Mouse (Mus musculus): ENCODE results near the gene Gm28230. TPM values are rescaled to one million over a fixed set of nuclear protein-coding genes. Genes with fewer than 3 reads are reported as not detected.

Gene Gm28230
- polyA plus RNA-seq, 1 experiment from 2014 or later, result not detected

DNA sequence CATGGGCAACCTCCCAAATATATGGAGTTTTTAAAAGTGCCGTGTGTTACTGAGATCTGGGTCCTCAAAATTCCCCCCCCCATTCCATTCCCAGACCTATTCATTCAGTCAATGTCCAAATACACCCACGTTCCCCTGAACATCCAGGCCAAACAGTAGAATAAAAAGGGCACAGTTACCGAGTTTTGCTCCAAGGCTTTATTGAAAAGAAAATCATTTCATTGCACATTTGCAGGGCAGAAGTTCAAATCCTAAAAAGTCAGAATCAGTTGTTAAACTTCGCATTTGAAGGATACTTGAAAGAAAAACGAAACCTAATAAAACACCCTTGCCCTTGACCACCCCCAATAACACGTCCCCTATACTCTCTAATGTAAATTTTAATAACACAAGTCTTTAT, 23.7 kb upstream of the Gm28230 start:
- no peak for ATAC-seq
- H3K4me1 ChIP-seq (ENCODE audit: control insufficient read depth, insufficient read depth, low read length), result peaks cover 11% of the 10 kb centered on the region
- no peaks in the 10 kb centered on the region for H3K36me3 ChIP-seq (ENCODE audit: control insufficient read depth, insufficient read depth, low read length)
- H3K4me3 ChIP-seq (ENCODE audit: low read length), result no peak overlapping the region
- H3K9me3 ChIP-seq (ENCODE audit: control insufficient read depth, low read length), result no peaks in the 10 kb centered on the region
- H3K9ac ChIP-seq (ENCODE audit: low read depth, low read length), result no peak overlapping the region
- 36% methylated on average over 6 of the region's 6 CpGs for WGBS
- peaks cover 82% of the 10 kb centered on the region for H3K27me3 ChIP-seq (replicated peaks; ENCODE audit: control insufficient read depth, insufficient read depth, low read length)
- H3K4me2 ChIP-seq (ENCODE audit: low read depth, low read length), result no peak overlapping the region
- no peak overlapping the region for H3K27ac ChIP-seq (ENCODE audit: low read length)

DNA sequence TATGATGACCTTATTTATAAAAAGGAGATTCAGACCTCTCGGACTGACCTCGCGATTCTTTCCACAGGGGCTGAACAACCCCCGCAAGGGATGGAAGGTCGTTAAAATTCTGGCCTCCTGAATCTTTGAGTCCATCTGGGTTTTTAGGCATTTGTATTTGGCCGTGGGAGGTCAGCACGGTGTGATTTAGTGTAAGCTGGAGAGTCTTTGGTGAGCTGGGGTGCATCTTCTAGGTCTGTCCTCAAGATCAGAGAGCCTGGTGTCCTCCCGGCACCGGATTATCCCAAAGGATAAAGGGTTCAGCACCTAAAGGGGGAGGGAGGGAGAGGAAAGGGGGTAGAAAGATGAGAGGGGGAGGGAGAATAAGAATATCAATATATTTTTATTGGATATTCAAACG, 23.2 kb upstream of the Gm28230 start:
- no peak overlapping the region for H3K9ac ChIP-seq (ENCODE audit: low read depth, low read length)
- no peaks in the 10 kb centered on the region for H3K9me3 ChIP-seq (ENCODE audit: control insufficient read depth, low read length)
- 24% methylated on average over 10 of the region's 10 CpGs for WGBS
- peaks cover 78% of the 10 kb centered on the region for H3K27me3 ChIP-seq (replicated peaks; ENCODE audit: control insufficient read depth, insufficient read depth, low read length)
- peak overlapping the region; percentile 75; the same call in 1 of the 2 replicates for H3K4me2 ChIP-seq (ENCODE audit: low read depth, low read length)
- no peak overlapping the region for H3K27ac ChIP-seq (ENCODE audit: low read length)
- H3K4me3 ChIP-seq (ENCODE audit: low read length), result no peak overlapping the region
- H3K4me1 ChIP-seq (ENCODE audit: control insufficient read depth, insufficient read depth, low read length), result peaks cover 9% of the 10 kb centered on the region
- H3K36me3 ChIP-seq (ENCODE audit: control insufficient read depth, insufficient read depth, low read length), result no peaks in the 10 kb centered on the region
- no peak for ATAC-seq

DNA sequence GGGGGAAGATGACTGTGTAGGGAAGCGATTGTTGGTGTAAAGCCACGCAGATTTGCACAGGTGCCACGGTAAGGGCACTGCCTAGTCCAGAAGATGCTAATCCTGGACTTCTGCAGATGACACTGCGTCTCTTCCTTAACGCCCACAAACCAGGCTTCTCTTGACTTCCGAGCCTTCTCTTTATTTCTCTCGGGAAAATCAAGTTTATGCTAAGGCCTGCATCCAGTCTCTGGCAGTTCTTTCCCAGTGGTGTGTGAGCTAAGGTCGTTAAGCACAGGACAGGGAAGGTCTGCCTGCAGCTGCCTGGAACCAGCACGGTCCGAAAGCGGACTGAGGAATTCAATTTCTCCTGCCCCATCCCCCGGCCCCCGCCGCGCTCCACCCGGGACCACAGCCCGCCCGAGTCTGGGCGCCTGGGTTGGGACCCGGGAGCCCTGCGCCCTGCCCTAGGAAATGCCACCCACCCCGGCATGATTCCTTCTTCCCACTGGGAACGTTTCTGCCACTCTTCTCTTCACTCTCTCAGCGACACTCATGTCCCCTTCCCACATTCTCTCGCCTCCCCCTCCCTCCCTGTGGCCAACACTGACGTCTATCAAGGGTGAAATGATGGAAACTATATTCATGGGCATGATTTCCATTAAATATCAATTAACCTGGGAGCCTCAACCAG, 22.7 kb upstream of the Gm28230 start:
- peaks cover 8% of the 10 kb centered on the region for H3K4me1 ChIP-seq (ENCODE audit: control insufficient read depth, insufficient read depth, low read length)
- H3K27me3 ChIP-seq (replicated peaks; ENCODE audit: control insufficient read depth, insufficient read depth, low read length), result peaks cover 78% of the 10 kb centered on the region
- 13% methylated on average over 26 of the region's 26 CpGs for WGBS
- no peaks in the 10 kb centered on the region for H3K36me3 ChIP-seq (ENCODE audit: control insufficient read depth, insufficient read depth, low read length)
- no peak for ATAC-seq
- H3K27ac ChIP-seq (ENCODE audit: low read length), result peak overlapping the region; percentile 18; the same call in 1 of the 2 replicates
- H3K9me3 ChIP-seq (ENCODE audit: control insufficient read depth, low read length), result no peaks in the 10 kb centered on the region
- 0 out of 2 replicates have a peak overlapping the region, but pooled peaks have one; percentile 73 for H3K9ac ChIP-seq (ENCODE audit: low read depth, low read length)
- peak overlapping the region; percentile 75; the same call in 1 of the 2 replicates for H3K4me2 ChIP-seq (ENCODE audit: low read depth, low read length)
- peak overlapping the region; percentile 60; the same call in 1 of the 2 replicates for H3K4me3 ChIP-seq (ENCODE audit: low read length)

DNA sequence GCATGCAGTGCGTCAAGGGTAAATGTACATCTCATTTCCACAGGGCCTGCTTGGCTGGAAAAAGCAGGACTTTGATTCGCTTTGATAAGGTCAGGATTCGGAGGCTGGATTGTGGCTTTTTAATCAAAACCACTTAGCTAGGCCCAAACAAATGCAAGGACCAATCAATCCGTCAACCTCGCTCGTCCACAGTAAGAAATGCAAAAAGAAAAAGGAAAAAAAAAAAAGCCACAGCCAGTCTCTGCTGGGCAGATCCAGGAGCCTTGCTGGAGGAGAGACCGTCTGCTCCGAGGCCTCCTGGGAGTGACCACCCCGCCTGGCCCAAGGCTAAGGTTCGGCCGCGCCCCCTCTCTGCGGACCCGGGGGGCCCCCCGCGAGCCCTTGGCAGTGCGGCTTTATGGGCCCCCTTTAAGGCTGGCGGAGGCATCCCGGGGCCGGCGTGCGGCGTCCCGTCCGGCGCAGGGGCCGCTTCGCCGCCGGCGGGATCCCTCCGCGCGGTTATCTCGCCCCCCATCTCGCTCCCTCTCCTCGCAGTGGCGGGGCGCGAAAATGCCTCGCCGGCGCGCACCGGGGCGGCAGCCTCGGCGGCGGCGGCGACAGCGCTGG, 22.0 kb upstream of the Gm28230 start, which contains the start of gene Hoxd8:
Gene Hoxd8 (plus strand): TSS at position 223 of the 606 bp plus-strand sequence.
- Histone ChIP-seq H3K27me3 (replicated peaks; ENCODE audit: control insufficient read depth, insufficient read depth, low read length) (peaks cover 78% of the 10 kb centered on the region), H3K4me3 (ENCODE audit: low read length) (peak within 1 kb of the TSS; percentile 60), H3K36me3 (ENCODE audit: control insufficient read depth, insufficient read depth, low read length) (no peaks in the 10 kb centered on the region), H3K27ac (ENCODE audit: low read length) (peak within 1 kb of the TSS; percentile 79), H3K4me1 (ENCODE audit: control insufficient read depth, insufficient read depth, low read length) (peaks cover 8% of the 10 kb centered on the region), H3K9me3 (ENCODE audit: control insufficient read depth, low read length) (no peaks in the 10 kb centered on the region), H3K4me2 (ENCODE audit: low read depth, low read length) (peak within 1 kb of the TSS; percentile 75), H3K9ac (ENCODE audit: low read depth, low read length) (peak within 1 kb of the TSS; percentile 73)
- peak; percentile 34 for ATAC-seq
- 1% methylated on average over 47 of the region's 52 CpGs for WGBS

DNA sequence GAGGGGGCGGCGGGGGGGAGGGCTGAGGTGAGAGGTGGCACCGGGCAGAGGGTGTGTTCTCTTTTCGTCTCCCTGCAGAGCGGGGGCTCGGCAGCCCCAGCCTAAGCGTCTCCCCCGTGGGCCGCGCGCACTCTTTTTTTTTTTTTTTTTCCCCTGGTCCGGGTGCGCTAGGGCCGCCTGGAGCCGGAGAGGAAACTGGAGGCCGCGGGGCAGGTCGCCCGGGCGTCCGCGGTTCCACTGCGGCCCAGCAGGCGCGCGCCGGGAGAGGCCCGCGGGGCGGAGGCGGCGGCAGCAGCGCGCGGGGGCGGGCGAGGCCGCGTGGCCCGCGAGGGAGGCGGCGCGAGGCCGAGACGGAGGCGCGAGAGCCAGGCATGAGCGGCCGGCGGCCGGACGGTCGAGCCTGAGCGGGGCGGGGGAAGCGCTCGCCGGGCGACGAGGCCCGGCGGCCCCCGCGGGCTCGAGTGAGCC, 21.5 kb upstream of the Gm28230 start:
- no peaks in the 10 kb centered on the region for H3K9me3 ChIP-seq (ENCODE audit: control insufficient read depth, low read length)
- H3K27me3 ChIP-seq (replicated peaks; ENCODE audit: control insufficient read depth, insufficient read depth, low read length), result peaks cover 78% of the 10 kb centered on the region
- H3K4me1 ChIP-seq (ENCODE audit: control insufficient read depth, insufficient read depth, low read length), result peaks cover 8% of the 10 kb centered on the region
- peak overlapping the region; percentile 60 for H3K4me3 ChIP-seq (ENCODE audit: low read length)
- H3K9ac ChIP-seq (ENCODE audit: low read depth, low read length), result peak overlapping the region; percentile 73
- H3K27ac ChIP-seq (ENCODE audit: low read length), result peak overlapping the region; percentile 79
- ATAC-seq, result peak; percentile 58
- peak overlapping the region; percentile 75 for H3K4me2 ChIP-seq (ENCODE audit: low read depth, low read length)
- 1% methylated on average over 57 of the region's 66 CpGs for WGBS
- H3K36me3 ChIP-seq (ENCODE audit: control insufficient read depth, insufficient read depth, low read length), result no peaks in the 10 kb centered on the region

DNA sequence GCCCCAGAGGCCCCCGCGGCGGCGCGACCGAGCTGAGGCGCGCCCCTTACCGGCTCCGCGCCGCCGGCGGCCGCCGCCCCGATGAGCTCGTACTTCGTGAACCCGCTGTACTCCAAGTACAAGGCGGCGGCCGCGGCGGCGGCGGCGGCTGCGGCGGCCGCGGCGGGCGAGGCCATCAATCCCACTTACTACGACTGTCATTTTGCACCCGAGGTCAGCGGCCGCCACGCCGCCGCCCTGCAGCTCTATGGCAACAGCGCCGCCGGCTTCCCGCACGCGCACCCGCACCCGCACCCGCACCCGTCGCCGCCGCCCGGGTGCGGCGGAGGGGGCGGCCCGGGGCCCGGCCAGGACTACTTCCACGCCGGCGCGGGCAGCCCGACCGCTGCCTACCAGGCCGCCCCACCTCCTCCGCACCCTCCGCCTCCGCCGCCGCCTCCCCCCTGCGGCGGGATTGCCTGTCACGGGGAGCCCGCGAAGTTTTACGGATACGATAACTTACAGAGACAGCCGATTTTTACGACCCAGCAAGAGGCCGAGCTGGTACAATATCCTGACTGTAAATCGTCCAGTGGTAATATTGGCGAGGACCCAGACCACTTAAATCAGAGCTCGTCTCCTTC, 20.9 kb upstream of the Gm28230 start:
- WGBS, result under 1% methylated on average over 65 of the region's 85 CpGs
- Histone ChIP-seq H3K27ac (ENCODE audit: low read length) (peak overlapping the region; percentile 79), H3K27me3 (replicated peaks; ENCODE audit: control insufficient read depth, insufficient read depth, low read length) (peaks cover 74% of the 10 kb centered on the region), H3K36me3 (ENCODE audit: control insufficient read depth, insufficient read depth, low read length) (no peaks in the 10 kb centered on the region), H3K4me2 (ENCODE audit: low read depth, low read length) (peak overlapping the region; percentile 75), H3K9me3 (ENCODE audit: control insufficient read depth, low read length) (no peaks in the 10 kb centered on the region), H3K9ac (ENCODE audit: low read depth, low read length) (peak overlapping the region; percentile 73), H3K4me3 (ENCODE audit: low read length) (peak overlapping the region; percentile 60), H3K4me1 (ENCODE audit: control insufficient read depth, insufficient read depth, low read length) (peaks cover 8% of the 10 kb centered on the region)
- peak; percentile 57 for ATAC-seq

DNA sequence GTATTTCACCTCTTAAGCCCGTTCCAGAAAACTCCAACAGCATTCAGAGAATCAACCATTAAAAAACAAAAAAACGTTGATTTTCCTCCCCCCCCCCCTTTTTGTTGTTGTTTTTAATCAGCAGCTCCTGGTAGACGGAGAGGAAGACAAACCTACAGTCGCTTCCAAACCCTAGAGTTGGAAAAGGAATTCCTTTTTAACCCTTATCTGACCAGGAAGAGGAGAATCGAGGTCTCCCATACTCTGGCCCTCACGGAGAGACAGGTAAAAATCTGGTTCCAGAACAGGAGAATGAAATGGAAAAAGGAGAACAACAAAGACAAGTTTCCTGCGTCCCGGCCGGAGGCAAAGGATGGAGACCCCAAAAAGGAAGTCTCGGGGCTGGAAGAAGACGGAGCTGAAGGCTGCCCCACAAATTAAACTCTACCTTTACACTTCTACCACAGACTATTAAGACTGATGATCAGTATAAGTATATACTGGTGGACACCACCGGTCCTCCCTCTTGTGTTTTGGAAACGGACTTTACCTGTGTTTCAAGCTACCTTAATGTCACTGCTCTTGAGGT, 20.1 kb upstream of the Gm28230 start:
- Histone ChIP-seq H3K4me3 (ENCODE audit: low read length) (peak overlapping the region; percentile 60), H3K36me3 (ENCODE audit: control insufficient read depth, insufficient read depth, low read length) (no peaks in the 10 kb centered on the region), H3K4me1 (ENCODE audit: control insufficient read depth, insufficient read depth, low read length) (peaks cover 8% of the 10 kb centered on the region), H3K9ac (ENCODE audit: low read depth, low read length) (peak overlapping the region; percentile 73; the same call in 1 of the 2 replicates), H3K27me3 (replicated peaks; ENCODE audit: control insufficient read depth, insufficient read depth, low read length) (peaks cover 70% of the 10 kb centered on the region), H3K4me2 (ENCODE audit: low read depth, low read length) (peak overlapping the region; percentile 75), H3K9me3 (ENCODE audit: control insufficient read depth, low read length) (no peaks in the 10 kb centered on the region), H3K27ac (ENCODE audit: low read length) (no peak overlapping the region)
- 6% methylated on average over 13 of the region's 13 CpGs for WGBS
- no peak for ATAC-seq

DNA sequence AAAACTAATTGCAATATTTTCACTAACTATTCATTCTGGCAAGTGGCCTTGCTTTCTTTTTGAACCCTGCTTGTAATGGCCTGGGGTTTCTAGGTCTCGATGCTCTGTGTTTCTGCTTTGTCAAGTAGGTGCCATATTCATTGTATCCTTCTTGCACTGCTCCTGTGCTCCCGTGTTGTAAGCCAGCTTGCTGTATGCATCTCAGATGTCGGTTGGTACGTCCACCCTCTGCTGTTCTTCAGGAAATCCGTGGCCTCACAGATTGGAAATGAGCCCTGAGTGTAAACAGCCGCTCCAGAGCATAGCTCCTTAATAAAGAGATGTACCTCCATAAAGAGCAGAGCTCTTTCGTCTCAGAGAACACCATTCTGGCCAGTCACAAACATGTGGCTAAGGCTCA, 18.9 kb upstream of the Gm28230 start:
- Histone ChIP-seq H3K9me3 (ENCODE audit: control insufficient read depth, low read length) (no peaks in the 10 kb centered on the region), H3K36me3 (ENCODE audit: control insufficient read depth, insufficient read depth, low read length) (no peaks in the 10 kb centered on the region), H3K9ac (ENCODE audit: low read depth, low read length) (no peak overlapping the region), H3K4me1 (ENCODE audit: control insufficient read depth, insufficient read depth, low read length) (peaks cover 12% of the 10 kb centered on the region), H3K27ac (ENCODE audit: low read length) (no peak overlapping the region), H3K4me2 (ENCODE audit: low read depth, low read length) (no peak overlapping the region), H3K27me3 (replicated peaks; ENCODE audit: control insufficient read depth, insufficient read depth, low read length) (peaks cover 75% of the 10 kb centered on the region), H3K4me3 (ENCODE audit: low read length) (no peak overlapping the region)
- 32% methylated on average over 7 of the region's 7 CpGs for WGBS
- ATAC-seq, result no peak

DNA sequence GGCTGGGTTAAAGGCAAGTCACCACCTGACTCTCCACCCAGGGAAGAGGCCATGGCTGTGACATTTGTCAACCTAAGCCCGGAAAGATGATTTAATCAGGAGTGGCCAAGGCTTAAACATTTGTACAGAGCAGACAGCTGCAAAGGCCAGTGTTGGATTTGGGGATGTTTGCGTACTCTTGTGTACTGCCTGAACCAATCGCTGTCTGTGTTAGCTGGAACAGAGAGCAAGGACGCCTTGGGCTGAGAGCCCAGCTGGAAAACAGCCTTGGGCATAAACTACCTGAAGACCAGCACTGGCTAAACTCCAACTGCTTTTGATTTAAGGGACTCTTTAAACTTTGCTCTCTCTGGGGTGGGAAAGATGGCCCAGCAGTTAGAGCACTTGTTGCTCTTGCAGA, 17.9 kb upstream of the Gm28230 start:
- H3K27me3 ChIP-seq (replicated peaks; ENCODE audit: control insufficient read depth, insufficient read depth, low read length), result peaks cover 73% of the 10 kb centered on the region
- no peak for ATAC-seq
- 34% methylated on average over 4 of the region's 4 CpGs for WGBS
- no peak overlapping the region for H3K4me2 ChIP-seq (ENCODE audit: low read depth, low read length)
- no peak overlapping the region for H3K9ac ChIP-seq (ENCODE audit: low read depth, low read length)
- H3K9me3 ChIP-seq (ENCODE audit: control insufficient read depth, low read length), result no peaks in the 10 kb centered on the region
- no peak overlapping the region for H3K4me3 ChIP-seq (ENCODE audit: low read length)
- no peaks in the 10 kb centered on the region for H3K36me3 ChIP-seq (ENCODE audit: control insufficient read depth, insufficient read depth, low read length)
- H3K4me1 ChIP-seq (ENCODE audit: control insufficient read depth, insufficient read depth, low read length), result peaks cover 12% of the 10 kb centered on the region
- H3K27ac ChIP-seq (ENCODE audit: low read length), result no peak overlapping the region
